Mouse (Mus musculus): ENCODE measurements around the gene Clybl. TPM values are rescaled to one million over a fixed set of nuclear protein-coding genes. Genes with fewer than 3 reads are reported as not detected.

Clybl gene
- polyA plus RNA-seq, 1 experiment, result 29.0 TPM

DNA sequence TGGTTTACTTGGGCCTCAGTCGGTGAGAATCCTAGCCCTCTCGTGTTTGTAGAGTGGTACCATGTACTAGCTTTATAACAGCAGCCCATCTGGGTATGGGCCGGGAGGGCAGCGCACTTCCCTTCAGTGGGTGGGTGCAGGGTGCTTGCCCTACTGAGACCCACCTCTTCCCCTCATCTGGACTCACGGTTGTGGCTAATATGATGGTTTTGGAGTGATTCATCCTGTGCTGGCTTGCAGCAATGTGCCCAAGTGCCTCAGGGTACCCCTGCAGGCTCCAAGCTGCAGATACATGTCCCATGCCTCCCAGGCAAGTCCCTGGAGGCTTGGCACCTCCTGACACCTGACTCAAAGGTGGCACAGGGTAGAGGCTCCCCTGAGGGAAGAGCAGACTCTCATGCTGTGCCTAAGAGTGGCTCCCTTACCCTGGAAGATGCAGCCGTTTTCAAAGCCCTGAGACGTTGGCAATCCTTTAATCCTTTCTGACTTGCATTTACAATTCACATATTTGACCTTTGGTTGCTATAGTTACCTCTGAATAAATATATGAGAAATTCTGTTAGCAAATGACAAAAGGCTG lies 11.2 kb upstream of the Clybl start:
- H3K4me1 ChIP-seq (ENCODE audit: control insufficient read depth, insufficient read depth, low read length), result no peaks in the 10 kb centered on the region
- TF ChIP-seq POLR2A (IDR thresholded peaks at IDR 0.05; ENCODE audit: extremely low read depth, insufficient read depth, low read length) (no peak), CTCF (IDR thresholded peaks at IDR 0.05; ENCODE audit: extremely low read depth, insufficient read depth, low read length) (no peak)
- no peak overlapping the region for H3K4me3 ChIP-seq (ENCODE audit: insufficient read depth, low read length)
- H3K27ac ChIP-seq (ENCODE audit: insufficient read depth, low read length), result no peak overlapping the region

DNA sequence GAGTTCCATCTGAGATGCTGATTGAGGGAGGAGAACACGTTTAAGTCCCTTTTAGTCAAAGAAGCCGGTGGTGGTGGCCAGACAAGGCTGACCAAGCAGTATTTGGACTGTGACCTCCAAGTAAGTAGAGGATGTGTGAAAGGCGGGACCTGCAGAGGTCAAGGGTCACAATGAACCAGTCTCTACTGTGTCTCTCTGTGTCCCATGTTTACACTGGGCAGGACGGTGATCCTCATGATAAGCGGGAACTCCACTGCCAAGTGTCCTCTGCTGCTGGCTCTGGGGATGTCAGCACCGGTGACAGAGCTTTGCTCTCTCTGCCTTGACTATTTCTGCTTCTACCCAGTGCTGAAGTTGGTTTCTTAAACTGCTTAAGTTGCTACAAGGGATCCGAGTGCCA lies 10.5 kb upstream of the Clybl start:
- TF ChIP-seq CTCF (IDR thresholded peaks at IDR 0.05; ENCODE audit: extremely low read depth, insufficient read depth, low read length) (no peak), POLR2A (IDR thresholded peaks at IDR 0.05; ENCODE audit: extremely low read depth, insufficient read depth, low read length) (no peak)

DNA sequence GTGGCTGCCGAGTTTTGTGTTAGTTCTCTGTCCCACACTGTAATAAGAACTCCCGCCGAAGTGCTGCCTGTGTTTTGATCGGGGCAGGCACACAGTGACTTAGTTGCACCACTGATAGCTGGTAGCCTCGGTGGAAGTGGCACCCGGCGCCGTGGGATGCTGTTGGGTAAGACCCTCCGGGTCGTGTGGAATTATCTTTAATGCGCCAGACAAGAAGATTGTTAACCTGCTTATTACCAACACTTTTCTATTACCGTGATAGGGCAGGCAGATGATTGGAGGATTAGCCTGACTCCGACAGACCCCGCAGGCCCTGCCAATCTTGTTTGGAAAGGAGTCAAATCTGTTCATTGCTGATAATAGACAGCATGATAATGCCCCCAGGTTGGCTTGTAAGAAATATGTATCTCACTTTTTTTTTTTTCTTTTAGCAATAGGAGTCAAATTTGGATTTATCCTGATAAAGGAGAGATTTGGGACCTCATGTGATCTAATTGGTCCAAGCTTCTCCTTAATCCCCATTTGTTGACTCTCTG lies 5.2 kb upstream of the Clybl start:
- H3K4me1 ChIP-seq (ENCODE audit: control insufficient read depth, insufficient read depth, low read length), result no peaks in the 10 kb centered on the region
- H3K27ac ChIP-seq (ENCODE audit: insufficient read depth, low read length), result no peak overlapping the region
- no peak for TF ChIP-seq CTCF (IDR thresholded peaks at IDR 0.05; ENCODE audit: extremely low read depth, insufficient read depth, low read length)
- TF ChIP-seq POLR2A (IDR thresholded peaks at IDR 0.05; ENCODE audit: extremely low read depth, insufficient read depth, low read length), result no peak
- no peak overlapping the region for H3K4me3 ChIP-seq (ENCODE audit: insufficient read depth, low read length)

More for the DNA sequence above, 10.5 kb upstream of the Clybl start:
- Histone ChIP-seq H3K4me1 (ENCODE audit: control insufficient read depth, insufficient read depth, low read length) (no peaks in the 10 kb centered on the region), H3K4me3 (ENCODE audit: insufficient read depth, low read length) (no peak overlapping the region), H3K27ac (ENCODE audit: insufficient read depth, low read length) (no peak overlapping the region)

DNA sequence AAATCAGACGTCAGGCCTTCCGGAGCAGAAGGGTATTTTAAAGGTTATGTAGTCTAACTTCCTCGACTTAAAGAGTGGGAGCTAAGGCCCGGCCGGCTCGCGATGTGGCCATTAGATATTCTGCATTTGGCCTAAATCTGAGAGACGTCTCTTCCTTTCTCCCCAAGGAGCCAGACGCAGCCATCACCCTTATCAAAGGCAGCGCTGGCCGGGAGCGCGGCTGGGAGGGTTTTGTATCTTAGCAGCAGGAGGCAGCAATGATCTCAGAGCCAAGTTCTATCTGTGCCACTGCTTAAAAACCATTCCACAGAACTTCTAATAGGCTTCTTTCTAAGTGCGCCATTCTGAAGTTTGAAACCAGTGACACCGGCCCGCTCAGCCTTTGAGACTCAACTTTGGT lies 2.2 kb upstream of the Clybl start:
- Histone ChIP-seq H3K27ac (ENCODE audit: insufficient read depth, low read length) (no peak overlapping the region), H3K4me3 (ENCODE audit: insufficient read depth, low read length) (no peak overlapping the region), H3K4me1 (ENCODE audit: control insufficient read depth, insufficient read depth, low read length) (no peaks in the 10 kb centered on the region)
- no peak for TF ChIP-seq POLR2A (IDR thresholded peaks at IDR 0.05; ENCODE audit: extremely low read depth, insufficient read depth, low read length)
- no peak for TF ChIP-seq CTCF (IDR thresholded peaks at IDR 0.05; ENCODE audit: extremely low read depth, insufficient read depth, low read length)

DNA sequence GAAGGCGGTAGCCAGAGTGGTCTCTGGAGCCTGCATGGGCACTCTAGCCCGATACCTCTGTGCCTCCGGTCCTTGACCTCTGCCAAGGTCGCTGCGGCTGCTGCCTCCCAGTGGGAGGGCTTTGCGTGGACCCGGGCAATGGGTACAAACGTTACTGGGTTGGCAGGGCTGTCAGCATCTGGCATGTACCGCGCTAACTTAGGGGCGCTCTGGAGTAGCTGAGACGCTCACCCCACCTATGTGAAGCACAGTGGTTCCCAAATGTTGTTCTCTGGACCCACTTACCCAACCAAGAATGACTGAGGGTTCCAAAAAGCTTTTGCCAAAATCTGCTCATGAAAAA lies 282 bp downstream of the Clybl start:
- no peak for TF ChIP-seq POLR2A (IDR thresholded peaks at IDR 0.05; ENCODE audit: extremely low read depth, insufficient read depth, low read length)
- no peak for TF ChIP-seq CTCF (IDR thresholded peaks at IDR 0.05; ENCODE audit: extremely low read depth, insufficient read depth, low read length)
- peak overlapping the region; percentile 68 for H3K4me3 ChIP-seq (ENCODE audit: insufficient read depth, low read length)
- H3K4me1 ChIP-seq (ENCODE audit: control insufficient read depth, insufficient read depth, low read length), result no peaks in the 10 kb centered on the region
- H3K27ac ChIP-seq (ENCODE audit: insufficient read depth, low read length), result no peak overlapping the region

DNA sequence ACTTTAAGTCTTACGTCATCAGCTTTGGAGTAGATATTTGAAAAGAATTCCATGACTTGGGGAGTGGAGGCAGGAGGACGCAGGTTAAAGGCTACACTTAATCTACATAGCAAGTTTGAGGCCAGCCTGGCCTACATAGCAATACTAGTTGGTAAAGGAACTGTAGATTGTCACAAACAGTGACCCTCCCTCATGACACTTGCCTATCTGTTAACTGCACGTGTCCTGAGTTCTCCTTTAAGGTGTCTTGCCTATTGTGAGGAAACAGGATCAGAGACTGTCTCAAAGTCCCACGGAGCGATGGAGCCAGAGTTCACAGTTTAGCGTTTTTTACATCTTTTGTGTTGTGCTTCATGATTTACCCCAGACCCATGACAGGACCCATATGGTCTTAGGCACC lies 716 bp downstream of the Clybl start:
- Histone ChIP-seq H3K4me1 (ENCODE audit: control insufficient read depth, insufficient read depth, low read length) (no peaks in the 10 kb centered on the region), H3K4me3 (ENCODE audit: insufficient read depth, low read length) (peak overlapping the region; percentile 68; the same call in 1 of the 2 replicates), H3K27ac (ENCODE audit: insufficient read depth, low read length) (no peak overlapping the region)
- no peak for TF ChIP-seq CTCF (IDR thresholded peaks at IDR 0.05; ENCODE audit: extremely low read depth, insufficient read depth, low read length)
- TF ChIP-seq POLR2A (IDR thresholded peaks at IDR 0.05; ENCODE audit: extremely low read depth, insufficient read depth, low read length), result no peak

DNA sequence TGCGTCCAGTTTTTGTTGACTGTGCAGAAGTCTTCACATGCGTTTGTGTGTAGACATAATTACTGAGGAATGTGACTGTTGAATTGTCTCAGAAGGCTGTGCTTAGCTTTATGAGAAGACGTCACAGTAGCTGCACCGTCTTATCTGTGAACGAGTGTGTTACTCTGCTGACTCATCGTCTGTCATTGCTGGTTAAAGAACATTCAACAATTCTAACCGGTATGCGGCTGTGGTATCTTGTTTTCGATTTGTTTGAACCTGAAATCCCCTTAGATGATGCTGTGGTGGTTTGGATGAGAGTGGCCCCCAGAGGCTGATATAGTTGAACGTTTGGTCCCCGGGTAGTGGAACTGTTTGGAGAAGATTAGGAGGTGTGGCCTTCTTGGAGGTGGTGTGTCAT lies 2.5 kb downstream of the Clybl start:
- no peak for TF ChIP-seq POLR2A (IDR thresholded peaks at IDR 0.05; ENCODE audit: extremely low read depth, insufficient read depth, low read length)
- TF ChIP-seq CTCF (IDR thresholded peaks at IDR 0.05; ENCODE audit: extremely low read depth, insufficient read depth, low read length), result no peak
- Histone ChIP-seq H3K4me3 (ENCODE audit: insufficient read depth, low read length) (no peak overlapping the region), H3K4me1 (ENCODE audit: control insufficient read depth, insufficient read depth, low read length) (no peaks in the 10 kb centered on the region), H3K27ac (ENCODE audit: insufficient read depth, low read length) (no peak overlapping the region)

DNA sequence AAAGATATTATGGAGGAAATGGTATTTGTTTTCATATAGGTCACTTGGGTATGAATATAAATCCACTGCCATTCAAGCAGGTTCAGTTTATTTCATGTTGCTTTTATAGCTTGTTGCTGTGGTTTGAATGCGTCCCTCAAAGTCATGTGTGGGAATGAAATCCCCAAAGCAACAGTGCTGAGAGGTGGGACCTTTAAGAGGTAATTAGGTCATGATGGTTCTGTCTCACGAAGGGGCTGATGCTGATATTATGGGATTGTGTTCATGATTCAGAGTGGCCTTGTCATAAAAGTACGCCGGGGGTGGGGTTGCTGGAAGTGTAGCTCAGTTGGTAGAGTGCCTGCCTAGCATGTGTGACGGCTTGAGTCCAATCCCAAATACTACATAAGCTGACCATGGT lies 6.7 kb downstream of the Clybl start:
- no peak overlapping the region for H3K27ac ChIP-seq (ENCODE audit: insufficient read depth, low read length)
- TF ChIP-seq CTCF (IDR thresholded peaks at IDR 0.05; ENCODE audit: extremely low read depth, insufficient read depth, low read length) (no peak), POLR2A (IDR thresholded peaks at IDR 0.05; ENCODE audit: extremely low read depth, insufficient read depth, low read length) (no peak)
- no peaks in the 10 kb centered on the region for H3K4me1 ChIP-seq (ENCODE audit: control insufficient read depth, insufficient read depth, low read length)
- no peak overlapping the region for H3K4me3 ChIP-seq (ENCODE audit: insufficient read depth, low read length)

DNA sequence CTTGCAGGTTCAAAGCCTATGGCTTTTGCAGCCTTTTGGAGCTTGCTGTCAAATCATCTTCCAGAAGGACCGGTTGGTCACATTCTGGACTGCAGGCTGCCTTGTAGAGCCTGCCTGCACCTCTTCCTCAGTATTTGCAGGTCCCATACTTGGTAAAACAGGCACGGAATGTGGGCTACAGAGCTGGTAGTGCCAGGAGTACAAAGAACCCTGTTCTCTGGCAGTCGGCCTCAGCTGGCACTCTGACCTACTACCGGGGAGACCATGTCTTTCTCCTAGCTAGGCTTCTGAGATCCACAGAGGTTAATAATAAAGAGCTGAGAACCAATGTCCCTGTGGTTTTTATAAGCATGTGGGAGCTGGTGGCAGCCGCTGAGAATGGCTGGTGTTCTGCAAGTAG lies 8.4 kb downstream of the Clybl start:
- Histone ChIP-seq H3K4me3 (ENCODE audit: insufficient read depth, low read length) (no peak overlapping the region), H3K4me1 (ENCODE audit: control insufficient read depth, insufficient read depth, low read length) (no peaks in the 10 kb centered on the region), H3K27ac (ENCODE audit: insufficient read depth, low read length) (no peak overlapping the region)
- TF ChIP-seq CTCF (IDR thresholded peaks at IDR 0.05; ENCODE audit: extremely low read depth, insufficient read depth, low read length) (no peak), POLR2A (IDR thresholded peaks at IDR 0.05; ENCODE audit: extremely low read depth, insufficient read depth, low read length) (no peak)

DNA sequence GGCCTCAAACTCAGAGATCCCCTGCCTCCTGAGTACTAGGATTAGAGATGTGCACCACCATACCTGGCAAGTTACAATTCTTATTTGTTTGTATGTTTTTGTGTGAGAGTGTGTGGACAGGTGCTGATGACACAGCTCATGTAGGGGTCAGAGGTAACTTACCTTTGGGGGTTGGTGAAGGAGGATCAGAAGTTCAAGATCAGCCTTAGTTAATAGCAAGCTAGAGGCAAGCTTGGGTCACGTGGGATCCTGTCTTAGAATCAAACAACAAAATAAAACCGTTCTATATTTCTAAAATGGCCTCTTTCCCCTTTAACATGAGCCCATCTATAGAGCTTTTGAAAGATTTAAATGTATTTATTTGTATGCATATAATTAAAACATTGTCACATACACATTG lies 9.0 kb downstream of the Clybl start:
- no peak overlapping the region for H3K4me3 ChIP-seq (ENCODE audit: insufficient read depth, low read length)
- H3K4me1 ChIP-seq (ENCODE audit: control insufficient read depth, insufficient read depth, low read length), result no peaks in the 10 kb centered on the region
- H3K27ac ChIP-seq (ENCODE audit: insufficient read depth, low read length), result no peak overlapping the region
- TF ChIP-seq CTCF (IDR thresholded peaks at IDR 0.05; ENCODE audit: extremely low read depth, insufficient read depth, low read length), result no peak
- TF ChIP-seq POLR2A (IDR thresholded peaks at IDR 0.05; ENCODE audit: extremely low read depth, insufficient read depth, low read length), result no peak

Data from cortical plate, adult 2 months (tissue).